ENCODE assay signal across 19 mouse cellular contexts in the genomic region with DNA sequence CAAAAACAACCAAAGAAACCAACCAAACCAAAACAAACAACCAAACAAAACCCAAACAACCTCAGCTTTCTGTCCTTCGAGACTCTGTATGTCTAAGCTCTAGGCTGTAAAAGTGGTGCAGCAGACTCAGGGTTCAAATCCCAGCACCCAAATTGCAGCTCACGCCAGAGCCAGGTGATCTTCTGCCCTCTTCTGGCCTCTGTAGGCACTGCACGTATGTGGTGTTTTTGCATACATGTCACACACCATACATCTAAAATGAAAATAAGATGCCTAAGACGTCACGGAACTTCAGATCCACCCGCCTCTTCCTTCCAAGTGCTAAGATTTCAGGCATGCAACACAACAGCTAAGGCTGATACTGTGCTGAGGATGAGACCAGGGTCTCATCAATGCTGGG.
DNase-seq lines count a peak whose midpoint lies in the region; TF ChIP-seq lines count a peak whose summit lies in the region.
"Had no signal": no experiment of that assay in that cellular context is flagged by ENCODE, and none has a peak within 500 bp of the region (broad histone marks: within the 10 kb centered on the region; RNA-seq: fewer than 3 reads in every experiment).

No protein-coding gene starts in this region.

- intact Hi-C loops in left cerebral cortex, adult 2 months (cut with DNase I): no loop called here
- intact Hi-C loops in left cerebral cortex, postnatal 10 days (cut with DNase I): no loop called here

- no peaks in the 10 kb centered on the region for H3K36me3 ChIP-seq in thymus, adult 2 months (ENCODE audit: control insufficient read depth, insufficient read depth, low read length)
- H3K36me3 ChIP-seq: heart, embryonic 15.5 days; hindbrain, embryonic 12.5 days had no signal

- H3K27me3 ChIP-seq in cerebellum, adult 2 months (ENCODE audit: control insufficient read depth, insufficient read depth, low read length): no peaks in the 10 kb centered on the region
- H3K27me3 ChIP-seq in thymus, adult 2 months (ENCODE audit: control insufficient read depth, insufficient read depth, low read length): no peaks in the 10 kb centered on the region
- H3K27me3 ChIP-seq: CH12.LX; heart, embryonic 15.5 days; hindbrain, embryonic 12.5 days had no signal

- H3K27ac ChIP-seq in cerebellum, adult 2 months (ENCODE audit: insufficient read depth, low read length): no peak overlapping the region
- no peak overlapping the region for H3K27ac ChIP-seq in left cerebral cortex, adult 2 months
- no peak overlapping the region for H3K27ac ChIP-seq in thymus, adult 2 months (ENCODE audit: control insufficient read depth, insufficient read depth, low read length)
- H3K27ac ChIP-seq: heart, embryonic 15.5 days; hindbrain, embryonic 12.5 days had no signal

- no peak for TF ChIP-seq POLR2A in cerebellum, adult 2 months (IDR thresholded peaks at IDR 0.05; ENCODE audit: borderline replicate concordance, insufficient read depth, low read length)
- no peak for TF ChIP-seq POLR2A in thymus, adult 2 months (IDR thresholded peaks at IDR 0.05; ENCODE audit: control insufficient read depth, extremely low read depth, insufficient read depth, low read length, poor library complexity)

- H3K4me1 ChIP-seq in cerebellum, adult 2 months (ENCODE audit: control insufficient read depth, insufficient read depth, low read length): no peaks in the 10 kb centered on the region
- no peaks in the 10 kb centered on the region for H3K4me1 ChIP-seq in thymus, adult 2 months (replicated peaks; ENCODE audit: control insufficient read depth, insufficient read depth, low read length)
- H3K4me1 ChIP-seq: heart, embryonic 15.5 days; hindbrain, embryonic 12.5 days had no signal

- peak; percentile 23; the same call in 1 of the 2 replicates for TF ChIP-seq CTCF in cerebellum, adult 2 months (IDR thresholded peaks at IDR 0.05; ENCODE audit: borderline replicate concordance, insufficient read depth, low read depth, low read length)
- TF ChIP-seq CTCF in left cerebral cortex, adult 2 months (IDR thresholded peaks at IDR 0.05): peak; percentile 26
- no peak for TF ChIP-seq CTCF in thymus, adult 2 months (IDR thresholded peaks at IDR 0.05; ENCODE audit: borderline replicate concordance, control insufficient read depth, extremely low read depth, insufficient read depth, low read length, poor library complexity)

- no peak overlapping the region for H3K4me3 ChIP-seq in cerebellum, adult 2 months (replicated peaks; ENCODE audit: insufficient read depth, low read depth, low read length)
- H3K4me3 ChIP-seq in left cerebral cortex, adult 2 months: no peak overlapping the region
- no peak overlapping the region for H3K4me3 ChIP-seq in thymus, adult 2 months (ENCODE audit: control insufficient read depth, insufficient read depth, low read length)
- H3K4me3 ChIP-seq: erythroblast, embryonic 14.5 days; heart, embryonic 15.5 days; hindbrain, embryonic 12.5 days; myocyte had no signal

- 96% methylated on average over 6 of the region's 6 CpGs for WGBS in cerebellum, adult 2 months
- 95% methylated on average over 6 of the region's 6 CpGs for WGBS in thymus, adult 2 months

- DNase-seq in cerebellum, adult 2 months: no peak
- no peak for DNase-seq in cerebellum, postnatal 4 days (ENCODE audit: low spot score in 2 of 2)
- DNase-seq in left cerebral cortex, adult 2 months (ENCODE audit: extremely low spot score in 1 of 2, low spot score in 2 of 2): no peak
- DNase-seq in left cerebral cortex, postnatal 10 days (ENCODE audit: extremely low spot score in 1 of 2, low spot score in 2 of 2): no peak
- peak; percentile 21 for DNase-seq in thymus, postnatal 4 days
- DNase-seq in thymus, adult 2 months: no peak
- no peak for DNase-seq in right cerebral cortex, adult 18-20 months
- no peak for DNase-seq in c-Kit-positive CD71-positive TER-119-positive erythroid progenitor cells, embryonic 14.5 days (ENCODE audit: low spot score)
- DNase-seq: adrenal gland, postnatal 36 days; cerebellum, adult 11 months; gastrocnemius, postnatal 36 days; kidney, adult 8-10 months; lung, adult 18-20 months; right cerebral cortex, postnatal 14 days had no signal
